Mouse (Mus musculus): ENCODE results near the gene Dok5. TPM values are rescaled to one million over a fixed set of nuclear protein-coding genes. Genes with fewer than 3 reads are reported as not detected.

The Dok5 gene
- polyA plus RNA-seq, 1 experiment, result 3.0 TPM

GRCm38 (mm10) chr2:170738446-170738845 lies 6.8 kb downstream of the Dok5 start:
- DNase-seq (ENCODE audit: low read depth), result no peak

GRCm38 (mm10) chr2:170738891-170739290 lies 7.3 kb downstream of the Dok5 start:
- no peak for DNase-seq (ENCODE audit: low read depth)

- DNase-seq (ENCODE audit: low read depth), result no peak
Observed at GRCm38 (mm10) chr2:170739713-170740365, 8.2 kb downstream of the Dok5 start.

DNA sequence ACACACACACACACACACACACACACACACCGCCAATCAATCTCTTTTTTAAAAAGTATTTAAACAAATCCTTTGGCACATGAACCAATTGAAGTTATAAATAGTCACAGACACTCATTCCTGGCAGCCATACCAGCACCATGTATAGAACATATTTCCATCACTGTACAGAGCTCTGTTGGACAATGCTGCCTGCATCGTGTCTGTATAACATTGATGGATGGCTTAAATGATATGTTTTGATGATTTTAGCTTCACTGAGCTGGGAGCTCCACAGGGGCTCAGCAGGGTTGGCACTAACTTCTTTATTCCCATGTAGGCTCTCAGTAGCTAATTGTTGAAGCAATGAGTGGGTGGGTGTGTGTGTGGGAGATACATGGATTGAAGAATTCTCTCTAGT lies 11.9 kb downstream of the Dok5 start:
- no peak for DNase-seq (ENCODE audit: low read depth)

GRCm38 (mm10) chr2:170748901-170749300 lies 17.3 kb downstream of the Dok5 start:
- DNase-seq (ENCODE audit: low read depth), result no peak

GRCm38 (mm10) chr2:170752191-170752850 lies 20.7 kb downstream of the Dok5 start:
- no peak for DNase-seq (ENCODE audit: low read depth)

DNA sequence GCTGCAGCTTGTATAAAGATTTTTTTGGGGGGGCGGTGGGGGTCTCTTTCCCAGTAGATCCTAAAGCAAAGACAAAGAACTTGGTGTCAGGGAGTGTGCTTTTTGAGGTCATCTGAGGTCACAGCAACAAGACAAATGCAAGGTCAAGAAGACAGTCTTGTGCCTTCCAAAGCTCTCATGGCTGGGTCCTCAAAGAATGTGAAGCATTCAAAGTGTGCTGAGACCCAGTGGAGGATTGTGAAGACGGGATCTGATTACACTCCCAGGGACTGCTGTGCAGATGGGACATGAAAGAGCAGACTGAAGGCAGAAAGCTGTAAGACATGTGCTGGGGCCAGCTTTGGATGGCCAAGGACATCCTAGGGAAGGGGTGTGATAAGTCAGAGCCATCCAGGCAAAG lies 24.2 kb downstream of the Dok5 start:
- DNase-seq (ENCODE audit: low read depth), result no peak

DNA sequence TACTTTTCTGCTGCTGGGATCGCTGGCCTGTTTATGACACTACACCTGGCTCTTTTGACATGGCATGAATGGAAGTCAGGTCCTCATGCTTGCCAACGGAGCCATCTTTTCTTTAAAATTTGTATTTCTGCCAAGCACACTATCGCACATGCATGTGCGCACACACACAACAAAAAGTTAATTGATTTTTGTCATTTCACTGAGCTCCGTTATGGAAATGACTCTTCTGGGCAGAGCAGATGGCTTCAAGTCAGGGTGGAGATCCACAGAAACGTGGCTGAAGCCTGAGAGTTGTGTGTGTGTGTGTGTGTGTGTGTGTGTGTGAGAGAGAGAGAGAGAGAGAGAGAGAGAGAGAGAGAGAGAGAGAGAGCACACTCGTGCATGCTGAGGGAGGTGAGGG lies 25.1 kb downstream of the Dok5 start:
- DNase-seq (ENCODE audit: low read depth), result no peak

GRCm38 (mm10) chr2:170757228-170757875 lies 25.7 kb downstream of the Dok5 start:
- DNase-seq (ENCODE audit: low read depth), result no peak

GRCm38 (mm10) chr2:170758201-170758600 lies 26.6 kb downstream of the Dok5 start:
- no peak for DNase-seq (ENCODE audit: low read depth)

GRCm38 (mm10) chr2:170764704-170765103 lies 33.1 kb downstream of the Dok5 start:
- DNase-seq (ENCODE audit: low read depth), result no peak

- no peak for DNase-seq (ENCODE audit: low read depth)
Observed at GRCm38 (mm10) chr2:170767243-170767642, 35.6 kb downstream of the Dok5 start.

DNA sequence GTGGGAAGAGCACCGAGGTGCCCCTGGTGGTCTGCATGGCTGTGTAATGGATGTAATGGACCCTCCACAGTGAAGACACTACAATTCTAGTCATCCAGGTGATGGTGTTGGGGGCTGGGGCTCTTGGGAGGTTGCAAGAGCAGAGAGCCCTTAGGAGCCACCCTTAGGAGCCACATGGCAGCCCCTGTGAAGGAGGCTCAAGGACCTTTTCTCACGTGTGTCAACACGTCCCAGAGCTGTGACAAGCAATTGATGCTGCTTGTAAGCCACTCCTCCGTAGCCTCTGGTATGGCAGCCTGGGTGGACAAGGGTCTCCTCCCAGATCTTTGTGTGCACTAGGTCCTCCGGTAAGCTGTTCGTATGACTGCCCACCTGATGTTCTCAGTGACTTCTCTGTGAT lies 37.1 kb downstream of the Dok5 start:
- no peak for DNase-seq (ENCODE audit: low read depth)

- no peak for DNase-seq (ENCODE audit: low read depth)
Observed at GRCm38 (mm10) chr2:170771555-170771954, 39.9 kb downstream of the Dok5 start.

DNA sequence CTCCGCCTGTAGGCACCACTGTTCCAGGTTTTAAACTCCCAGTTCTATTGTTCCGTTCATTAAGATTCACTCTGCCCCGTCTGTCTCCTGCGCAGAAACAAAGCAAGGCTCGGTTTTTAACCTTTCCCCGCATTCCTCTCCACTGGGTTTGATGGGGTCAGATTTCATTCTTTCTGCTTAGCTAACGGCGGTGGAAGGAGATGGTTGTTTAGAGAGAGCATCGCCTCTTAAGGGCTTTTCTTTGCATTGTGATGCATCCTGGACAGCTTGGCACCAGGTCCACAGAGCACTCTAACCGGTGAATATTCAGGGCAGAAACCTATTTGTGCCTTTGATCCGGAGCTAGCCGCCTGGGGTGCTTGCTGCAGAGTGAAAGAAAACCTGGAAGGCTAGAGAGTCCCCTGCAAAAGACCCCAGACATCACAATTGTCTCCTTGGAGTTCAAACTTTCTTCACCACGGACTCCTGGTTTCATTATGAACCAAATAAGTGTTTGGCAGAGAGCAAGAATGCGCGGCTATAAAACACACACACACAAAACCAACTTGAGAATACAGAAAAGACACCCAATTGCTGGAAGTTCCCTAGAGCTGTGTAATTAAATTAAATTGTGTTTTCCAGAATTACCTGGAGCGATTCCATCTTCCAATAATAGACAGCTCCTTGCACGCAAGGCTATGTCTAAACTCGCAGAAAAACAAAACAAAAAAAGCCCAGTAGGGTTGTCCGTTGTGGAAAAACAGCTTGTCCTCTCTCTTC lies 40.7 kb downstream of the Dok5 start:
- no peak for DNase-seq (ENCODE audit: low read depth)

- no peak for DNase-seq (ENCODE audit: low read depth)
Observed at GRCm38 (mm10) chr2:170772885-170773270, 41.3 kb downstream of the Dok5 start.

DNA sequence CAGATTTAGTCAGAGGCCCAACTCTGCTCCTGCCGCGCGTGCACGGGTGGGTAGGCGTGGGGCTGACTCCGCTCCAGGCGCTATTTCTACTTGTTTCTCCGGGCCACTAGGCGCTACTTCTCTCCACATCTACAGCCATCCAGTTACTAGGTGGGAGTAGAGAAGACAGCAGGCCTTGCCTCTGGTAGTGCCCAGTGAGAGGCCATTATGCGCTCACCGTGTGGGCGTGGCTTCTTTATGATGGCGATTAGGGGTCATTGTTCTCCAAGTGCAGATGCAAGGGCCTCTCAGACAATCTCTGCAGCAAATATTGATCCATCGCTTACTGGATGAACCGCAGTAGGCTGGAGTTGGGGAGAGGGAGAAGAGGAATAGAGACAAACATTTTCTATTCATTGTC lies 44.0 kb downstream of the Dok5 start:
- no peak for DNase-seq (ENCODE audit: low read depth)

GRCm38 (mm10) chr2:170776107-170776506 lies 44.5 kb downstream of the Dok5 start:
- DNase-seq (ENCODE audit: low read depth), result no peak

DNA sequence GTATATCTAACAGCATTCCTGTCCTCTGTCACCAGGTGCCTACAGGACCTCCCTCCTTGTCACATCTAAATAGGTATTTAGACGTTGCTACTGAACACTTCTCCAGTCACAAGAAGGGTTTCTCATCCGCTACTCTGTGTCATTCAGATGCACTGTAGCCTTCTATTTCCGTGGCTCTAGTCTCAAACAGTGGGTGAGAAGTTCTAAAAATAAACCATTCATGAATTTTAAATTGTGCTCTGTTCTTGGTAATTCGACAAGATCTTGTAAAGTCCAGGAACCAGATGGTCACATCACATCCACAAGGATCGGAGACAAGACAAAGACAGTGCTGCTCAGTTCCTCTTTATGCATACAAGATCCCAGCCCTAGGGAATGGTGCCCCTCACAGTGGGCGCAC lies 46.0 kb downstream of the Dok5 start:
- no peak for DNase-seq (ENCODE audit: low read depth)

DNA sequence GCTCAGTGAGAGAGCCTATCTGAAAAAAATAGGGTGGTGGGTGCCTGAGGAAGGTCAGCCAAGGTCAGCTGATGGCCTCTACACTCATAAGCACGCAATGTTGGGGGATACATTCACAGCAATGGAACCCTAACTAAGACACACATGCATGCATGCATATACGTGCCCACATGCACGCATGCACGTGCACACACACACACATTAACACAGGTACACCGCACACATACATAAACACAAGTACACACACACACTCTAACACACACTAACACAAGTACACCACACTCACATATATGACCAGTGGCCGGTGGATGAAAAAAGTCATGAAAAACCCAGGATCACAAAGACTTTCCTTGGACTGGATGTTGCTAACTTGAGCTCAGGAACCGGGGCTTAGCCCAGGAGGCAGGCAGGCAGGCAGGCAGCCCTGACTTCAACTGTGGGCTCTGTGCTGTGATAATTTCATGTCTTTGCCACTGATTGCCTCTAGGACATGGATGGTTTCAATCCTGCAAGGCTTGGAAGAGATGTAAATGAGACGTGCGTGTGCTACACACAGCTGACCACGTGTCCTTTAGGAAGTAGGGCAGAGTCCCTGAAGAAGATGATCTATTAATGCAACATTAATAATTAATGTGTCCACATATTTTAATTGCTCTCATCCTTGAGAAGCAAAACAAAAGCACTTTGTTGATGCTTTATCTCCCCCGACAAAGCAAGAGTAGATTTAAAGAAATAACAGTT lies 48.6 kb downstream of the Dok5 start:
- no peak for DNase-seq (ENCODE audit: low read depth)

- DNase-seq (ENCODE audit: low read depth), result no peak
Observed at GRCm38 (mm10) chr2:170788101-170788500, 56.5 kb downstream of the Dok5 start.

Data from gonadal fat pad, adult 2 months (tissue).